Mouse (Mus musculus) E14TG2a.4 (cell line): Measurements from ENCODE around the gene Cfl1.

Source experiments
- H3K27me3 ChIP-seq: 2 replicates; pipeline ENCODE4 v1.6.1; 2014; ENCODE audit warnings: low read length, control low read depth; ENCODE audit not compliant: insufficient read depth
- H3K36me3 ChIP-seq: 2 replicates; pipeline ENCODE4 v1.6.1; 2014; ENCODE audit warnings: low read length, control low read depth; ENCODE audit not compliant: insufficient read depth
- H3K4me1 ChIP-seq: replicated peaks from 2 replicates; pipeline ENCODE4 v1.6.1; 2014; ENCODE audit warnings: low read depth, low read length, control low read depth
- H3K4me3 ChIP-seq: replicated peaks from 2 replicates; pipeline ENCODE4 v1.5.1; 2014; ENCODE audit warnings: mild to moderate bottlenecking, low read length
- H3K9me3 ChIP-seq: 2 replicates; pipeline ENCODE4 v1.6.1; 2014; ENCODE audit warnings: low read length, control low read depth
- CTCF ChIP-seq: conservative IDR thresholded peaks from 2 replicates; pipeline ENCODE4 v1.5.1; 2014; ENCODE audit warnings: low read length
- NANOG ChIP-seq: IDR thresholded peaks from 2 replicates; pipeline ENCODE4 v1.6.1; 2014; ENCODE audit warnings: borderline replicate concordance, low read length, mixed read lengths
- POU5F1 ChIP-seq: IDR thresholded peaks from 2 replicates; pipeline ENCODE4 v1.6.1; 2014; ENCODE audit warnings: low read length, borderline replicate concordance

The Cfl1 gene

GRCm38 (mm10) chr19:5455568-5455967, 34.7 kb upstream of the Cfl1 start:
- Histone ChIP-seq H3K36me3 (peaks cover 33% of the 10 kb centered on the region), H3K4me3 (peak overlapping the region; percentile 95), H3K9me3 (no peaks in the 10 kb centered on the region), H3K27me3 (peaks cover 25% of the 10 kb centered on the region), H3K4me1 (peaks cover 54% of the 10 kb centered on the region)
- TF ChIP-seq POU5F1 (no peak), CTCF (no peak), NANOG (no peak)

DNA sequence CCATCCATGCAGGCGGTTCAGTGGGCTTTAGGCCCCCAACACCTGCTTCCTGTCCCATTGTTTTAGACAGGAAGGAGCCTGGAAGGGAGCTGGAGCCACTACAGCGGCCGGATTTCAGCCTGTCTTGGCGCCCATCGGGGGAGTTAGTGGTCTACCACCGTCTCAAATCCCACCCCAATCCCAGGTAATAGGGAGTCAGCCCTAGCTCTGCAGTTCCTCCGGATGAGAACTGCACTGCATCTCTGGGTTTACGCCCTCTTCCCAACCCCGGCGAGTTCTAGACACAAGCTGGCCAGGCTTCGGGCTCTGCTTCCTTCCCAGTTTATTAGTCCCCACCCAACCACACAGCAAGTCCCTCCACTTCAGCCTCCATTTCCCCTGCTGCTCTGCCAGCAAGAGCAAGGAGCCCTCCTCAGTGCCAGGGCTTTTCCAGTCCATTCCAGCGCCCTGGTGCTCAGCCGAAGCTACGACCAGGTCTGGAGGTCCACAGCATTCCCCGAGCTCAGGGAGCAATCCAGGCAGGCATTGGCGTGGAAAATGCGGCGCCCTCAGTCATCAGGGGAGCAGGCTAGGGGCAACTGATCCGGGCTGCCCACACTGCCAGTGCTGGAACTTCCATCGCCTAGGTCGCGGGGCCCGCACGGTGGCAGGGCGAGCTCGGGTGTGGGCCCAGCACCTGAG, 33.9 kb upstream of the Cfl1 start:
- TF ChIP-seq NANOG, result no peak
- TF ChIP-seq POU5F1, result no peak
- TF ChIP-seq CTCF, result no peak
- H3K27me3 ChIP-seq, result peaks cover 18% of the 10 kb centered on the region
- no peaks in the 10 kb centered on the region for H3K9me3 ChIP-seq

GRCm38 (mm10) chr19:5456922-5457745, 33.1 kb upstream of the Cfl1 start:
- TF ChIP-seq NANOG (no peak), POU5F1 (no peak), CTCF (no peak)
- peak overlapping the region; percentile 95 for H3K4me3 ChIP-seq
- H3K27me3 ChIP-seq, result peaks cover 15% of the 10 kb centered on the region
- H3K4me1 ChIP-seq, result peaks cover 59% of the 10 kb centered on the region
- no peaks in the 10 kb centered on the region for H3K9me3 ChIP-seq
- H3K36me3 ChIP-seq, result peaks cover 37% of the 10 kb centered on the region

More for the DNA sequence above, 33.9 kb upstream of the Cfl1 start:
- Histone ChIP-seq H3K4me3 (peak overlapping the region; percentile 95), H3K36me3 (peaks cover 34% of the 10 kb centered on the region), H3K4me1 (peaks cover 60% of the 10 kb centered on the region)

- H3K4me1 ChIP-seq, result peaks cover 59% of the 10 kb centered on the region
- H3K27me3 ChIP-seq, result peaks cover 15% of the 10 kb centered on the region
- no peak for TF ChIP-seq CTCF
- TF ChIP-seq POU5F1, result no peak
- no peak for TF ChIP-seq NANOG
- H3K9me3 ChIP-seq, result no peaks in the 10 kb centered on the region
- peaks cover 45% of the 10 kb centered on the region for H3K36me3 ChIP-seq
- peak within 1 kb of the TSS; percentile 95 for H3K4me3 ChIP-seq
Observed at GRCm38 (mm10) chr19:5457746-5458442, 32.4 kb upstream of the Cfl1 start, which contains the start of gene Ccdc85b. Gene Ccdc85b (minus strand): TSS chr19:5457894.

DNA sequence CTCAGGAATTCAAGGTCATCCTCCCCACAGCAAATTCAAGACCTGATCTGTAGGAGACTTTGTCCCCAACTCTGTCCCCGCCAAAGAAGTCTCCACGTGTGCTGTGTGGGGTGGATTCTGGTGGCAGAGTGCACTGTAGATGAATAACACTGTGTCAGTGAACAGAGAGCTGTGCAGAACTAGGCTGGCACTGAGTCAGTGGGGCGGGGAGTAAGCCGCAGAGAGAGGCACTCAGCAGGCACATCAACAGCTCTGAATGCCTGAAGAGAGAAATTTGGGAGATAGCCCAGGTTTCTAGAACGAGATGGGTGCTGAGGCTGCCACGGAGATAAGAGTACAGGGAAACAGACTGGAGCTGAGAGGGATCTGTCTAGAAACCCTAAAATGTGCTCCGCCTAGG, 31.2 kb upstream of the Cfl1 start:
- TF ChIP-seq NANOG (no peak), POU5F1 (no peak), CTCF (no peak)
- Histone ChIP-seq H3K36me3 (peaks cover 44% of the 10 kb centered on the region), H3K4me3 (no peak overlapping the region), H3K9me3 (no peaks in the 10 kb centered on the region), H3K4me1 (peaks cover 69% of the 10 kb centered on the region), H3K27me3 (peaks cover 15% of the 10 kb centered on the region)

DNA sequence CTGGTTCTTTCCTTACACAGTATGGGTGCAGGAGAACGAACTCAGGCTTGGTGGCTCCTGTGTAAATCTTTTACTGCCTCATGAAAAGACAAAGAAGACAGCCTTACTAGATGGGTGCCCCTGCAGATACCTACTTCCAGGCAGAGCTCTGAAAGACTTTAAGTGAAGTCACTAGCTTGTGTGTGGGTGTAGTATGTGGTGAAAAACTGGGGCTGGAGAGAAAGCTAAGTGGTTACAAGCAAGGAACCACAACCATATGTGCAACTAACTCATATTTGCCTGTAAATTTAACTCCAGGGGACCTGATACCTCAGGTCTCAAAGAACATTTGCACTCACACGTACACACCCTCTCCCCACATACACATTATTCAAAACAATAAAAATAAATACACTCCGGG, 30.4 kb upstream of the Cfl1 start:
- Histone ChIP-seq H3K4me3 (peak overlapping the region; percentile 95), H3K9me3 (no peaks in the 10 kb centered on the region), H3K27me3 (peaks cover 10% of the 10 kb centered on the region), H3K36me3 (peaks cover 44% of the 10 kb centered on the region), H3K4me1 (peaks cover 69% of the 10 kb centered on the region)
- TF ChIP-seq CTCF, result no peak
- no peak for TF ChIP-seq NANOG
- TF ChIP-seq POU5F1, result no peak

GRCm38 (mm10) chr19:5460465-5460911, 29.8 kb upstream of the Cfl1 start, which contains the start of gene Fibp:
Gene Fibp (plus strand): TSS chr19:5460615.
- H3K4me3 ChIP-seq, result peak within 1 kb of the TSS; percentile 95
- peaks cover 7% of the 10 kb centered on the region; the same call in 1 of the 2 replicates for H3K27me3 ChIP-seq
- no peaks in the 10 kb centered on the region for H3K9me3 ChIP-seq
- H3K36me3 ChIP-seq, result peaks cover 44% of the 10 kb centered on the region
- no peak for TF ChIP-seq CTCF
- TF ChIP-seq NANOG, result no peak
- H3K4me1 ChIP-seq, result peaks cover 67% of the 10 kb centered on the region

- Histone ChIP-seq H3K9me3 (no peaks in the 10 kb centered on the region), H3K4me3 (peak overlapping the region; percentile 95), H3K36me3 (peaks cover 49% of the 10 kb centered on the region), H3K27me3 (peaks cover 7% of the 10 kb centered on the region; the same call in 1 of the 2 replicates), H3K4me1 (peaks cover 58% of the 10 kb centered on the region)
- TF ChIP-seq CTCF, result no peak
- TF ChIP-seq NANOG, result no peak
- TF ChIP-seq POU5F1, result no peak
Observed at GRCm38 (mm10) chr19:5461411-5461810, 28.8 kb upstream of the Cfl1 start.
